Mouse (Mus musculus) hindbrain, embryonic 14.5 days (tissue): Measurements from ENCODE around the gene Nck1. TPM values are rescaled to one million over a fixed set of nuclear protein-coding genes. Genes with fewer than 3 reads are reported as not detected.
A peak's percentile ranks its signal among the peaks of the same experiment; 100 is the strongest.

Experiments
- ATAC-seq: fragments of 200-750 bp; cut with Nextera tagmentation; 2 replicates; pipeline ENCODE4 v1.8.0; 2017; ENCODE audit warnings: moderate number of reproducible peaks, mild to moderate bottlenecking, moderate TSS enrichment, moderate library complexity; ENCODE audit not compliant: low FRiP score
- DNase-seq: peaks from one replicate; pipeline ENCODE4 v3.0.0-alpha.2; 2015; ENCODE audit warnings: low spot score
- H3K27ac ChIP-seq: fragments of 300-500 bp; sonication (generic); 2 replicates; pipeline ENCODE4 v1.5.1; 2014; ENCODE audit warnings: mild to moderate bottlenecking, moderate library complexity
- H3K27me3 ChIP-seq: fragments of 300-500 bp; sonication (generic); 2 replicates; pipeline ENCODE4 v1.6.1; 2014; ENCODE audit warnings: mild to moderate bottlenecking, low read length, mixed read lengths; ENCODE audit not compliant: control insufficient read depth, insufficient read depth
- H3K36me3 ChIP-seq: fragments of 300-500 bp; sonication (generic); replicated peaks from 2 replicates; pipeline ENCODE4 v1.6.1; 2014; ENCODE audit not compliant: control insufficient read depth, insufficient read depth
- H3K4me1 ChIP-seq: fragments of 300-500 bp; sonication (generic); replicated peaks from 2 replicates; pipeline ENCODE4 v1.6.1; 2014; ENCODE audit warnings: antibody characterized with exemption, low read length, mixed read lengths; ENCODE audit not compliant: control insufficient read depth, insufficient read depth
- H3K4me2 ChIP-seq: fragments of 300-500 bp; sonication (generic); replicated peaks from 2 replicates; pipeline ENCODE4 v1.6.1; 2014; ENCODE audit warnings: mild to moderate bottlenecking, moderate library complexity
- H3K4me3 ChIP-seq: fragments of 300-500 bp; sonication (generic); replicated peaks from 2 replicates; pipeline ENCODE4 v1.5.1; 2014; ENCODE audit warnings: mild to moderate bottlenecking, low read length
- H3K9ac ChIP-seq: fragments of 300-500 bp; sonication (generic); 2 replicates; pipeline ENCODE4 v1.6.1; 2014
- H3K9me3 ChIP-seq: fragments of 300-500 bp; sonication (generic); 2 replicates; pipeline ENCODE4 v1.6.1; 2016; ENCODE audit warnings: low read length; ENCODE audit not compliant: control insufficient read depth
- WGBS: fragments of 180-500 bp; shearing (Covaris S2); extraction: QIAGEN DNeasy Blood & Tissue Kit; methylation state at CpG from one replicate; pipeline ENCODE4 v1.1.7; 2014; 5-methylcytosine and 5-hydroxymethylcytosine counted together
- polyA plus RNA-seq: library from polyadenylated mRNA; unstranded; fragments of >200 nt; fragmentation: Nextera tagmentation; extraction: Ambion mirVana; gene quantifications from 2 replicates; pipeline ENCODE4 v1.2.1, GENCODE M21; 2014

The Nck1 gene
- 59.6 and 66.2 TPM in 2 replicates for polyA plus RNA-seq

GRCm38 (mm10) chr9:100545715-100546593, at the start of gene Nck1:
Gene Nck1 (minus strand): TSS chr9:100546134.
- Histone ChIP-seq H3K4me3 (peak within 1 kb of the TSS; percentile 98), H3K9me3 (peaks cover 9% of the 10 kb centered on the region), H3K9ac (peak within 1 kb of the TSS; percentile 93), H3K27ac (peak within 1 kb of the TSS; percentile 95), H3K27me3 (no peaks in the 10 kb centered on the region), H3K36me3 (no peaks in the 10 kb centered on the region), H3K4me1 (peaks cover 26% of the 10 kb centered on the region), H3K4me2 (peak within 1 kb of the TSS; percentile 74)
- peak; percentile 100 for ATAC-seq
- peak; percentile 98 for DNase-seq
- WGBS, result under 1% methylated on average over 92 of the region's 93 CpGs

DNA sequence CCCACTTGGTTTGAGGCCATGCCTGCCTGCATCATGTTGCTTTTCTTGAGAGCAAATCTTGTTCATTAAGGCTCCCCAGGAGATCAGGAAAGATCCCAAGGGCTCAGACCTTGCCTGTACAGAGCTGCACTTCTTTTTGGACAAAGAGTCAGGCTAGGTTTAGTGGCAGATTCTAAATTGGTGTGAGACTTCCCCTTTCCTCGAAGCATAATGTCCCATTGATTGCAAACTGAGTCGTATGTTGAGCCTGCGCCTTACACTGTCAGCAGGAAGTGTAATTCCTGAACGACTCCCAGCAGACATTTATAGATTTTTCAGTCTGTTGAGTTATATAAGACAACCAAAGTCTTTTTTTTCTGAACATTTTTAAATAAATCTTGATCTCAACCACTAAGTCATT, 44.5 kb upstream of the Nck1 start:
- H3K27me3 ChIP-seq, result no peaks in the 10 kb centered on the region
- WGBS, result 78% methylated on average over 4 of the region's 4 CpGs
- no peaks in the 10 kb centered on the region for H3K9me3 ChIP-seq
- H3K36me3 ChIP-seq, result no peaks in the 10 kb centered on the region
- no peak overlapping the region for H3K9ac ChIP-seq
- H3K4me1 ChIP-seq, result no peaks in the 10 kb centered on the region
- no peak overlapping the region for H3K4me3 ChIP-seq
- DNase-seq, result no peak
- no peak for ATAC-seq
- no peak overlapping the region for H3K4me2 ChIP-seq
- no peak overlapping the region for H3K27ac ChIP-seq

GRCm38 (mm10) chr9:100584031-100584430, 38.1 kb upstream of the Nck1 start:
- ATAC-seq (no peak), DNase-seq (no peak)
- Histone ChIP-seq H3K36me3 (no peaks in the 10 kb centered on the region), H3K4me2 (no peak overlapping the region), H3K27me3 (no peaks in the 10 kb centered on the region), H3K4me3 (no peak overlapping the region), H3K4me1 (peaks cover 13% of the 10 kb centered on the region), H3K27ac (no peak overlapping the region), H3K9me3 (no peaks in the 10 kb centered on the region), H3K9ac (no peak overlapping the region)
- 92% methylated on average over 4 of the region's 4 CpGs for WGBS

- Histone ChIP-seq H3K27ac (no peak overlapping the region), H3K4me1 (peaks cover 13% of the 10 kb centered on the region), H3K27me3 (no peaks in the 10 kb centered on the region), H3K9me3 (no peaks in the 10 kb centered on the region), H3K36me3 (no peaks in the 10 kb centered on the region), H3K4me3 (no peak overlapping the region), H3K9ac (no peak overlapping the region), H3K4me2 (no peak overlapping the region)
- DNase-seq, result no peak
- WGBS, result 62% methylated on average over 13 of the region's 13 CpGs
- ATAC-seq, result no peak
Measured at GRCm38 (mm10) chr9:100582883-100583575, 37.1 kb upstream of the Nck1 start.

DNA sequence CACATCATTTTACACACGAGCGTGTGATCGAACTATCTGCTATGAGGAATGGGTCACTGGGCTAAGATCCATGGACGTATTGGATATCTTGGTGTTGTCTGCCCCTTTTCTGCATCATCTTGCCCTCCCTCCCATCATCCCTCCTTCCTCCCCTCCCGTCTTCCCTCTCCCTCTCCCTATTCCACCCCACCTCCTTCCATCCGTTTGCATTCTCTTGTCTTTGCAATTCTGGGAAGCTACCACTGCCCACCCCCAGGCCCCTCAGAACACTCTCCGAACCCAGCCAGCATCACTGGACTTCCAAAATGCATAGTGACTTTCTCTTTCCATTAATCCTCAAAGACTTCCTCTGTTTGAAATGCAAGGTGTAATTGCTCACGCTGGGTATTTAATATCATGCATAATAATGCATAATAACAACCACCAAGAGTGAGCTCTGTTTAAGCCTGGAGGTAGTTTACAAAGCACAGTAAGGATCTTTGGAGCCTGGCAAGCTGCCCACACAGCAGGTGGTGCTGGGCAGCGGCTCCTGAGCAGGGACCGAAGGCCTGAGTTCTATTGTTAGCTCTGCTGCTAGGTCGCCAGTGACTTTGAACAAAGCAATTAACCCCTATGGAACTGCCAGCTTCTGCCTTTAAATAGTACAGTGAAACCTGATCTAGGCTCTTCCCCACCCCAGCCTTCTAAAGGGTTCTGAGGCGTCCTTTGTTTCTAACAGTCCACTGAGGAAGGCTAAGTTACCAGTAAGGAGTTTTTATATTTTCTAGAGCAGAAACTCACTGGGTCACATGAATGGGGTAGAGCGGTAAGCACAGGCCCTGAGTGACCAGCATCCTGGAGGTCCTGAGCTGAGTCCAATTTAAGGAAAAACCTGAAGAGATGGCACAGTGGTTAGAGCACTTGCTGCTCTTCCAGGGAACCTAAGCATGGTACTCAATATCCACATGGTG, 35.9 kb upstream of the Nck1 start:
- H3K9ac ChIP-seq, result no peak overlapping the region
- ATAC-seq (peak; percentile 46; the same call in 1 of the 2 replicates), DNase-seq (peak; percentile 55)
- no peaks in the 10 kb centered on the region for H3K27me3 ChIP-seq
- no peak overlapping the region for H3K4me3 ChIP-seq
- H3K9me3 ChIP-seq, result no peaks in the 10 kb centered on the region
- H3K27ac ChIP-seq, result peak overlapping the region; percentile 33
- H3K36me3 ChIP-seq, result no peaks in the 10 kb centered on the region
- no peak overlapping the region for H3K4me2 ChIP-seq
- peaks cover 13% of the 10 kb centered on the region for H3K4me1 ChIP-seq
- 25% methylated on average over 13 of the region's 13 CpGs for WGBS

GRCm38 (mm10) chr9:100580196-100580740, 34.3 kb upstream of the Nck1 start:
- Histone ChIP-seq H3K27me3 (no peaks in the 10 kb centered on the region), H3K4me1 (peaks cover 13% of the 10 kb centered on the region), H3K36me3 (no peaks in the 10 kb centered on the region), H3K27ac (no peak overlapping the region), H3K9me3 (no peaks in the 10 kb centered on the region), H3K4me2 (no peak overlapping the region), H3K9ac (no peak overlapping the region), H3K4me3 (no peak overlapping the region)
- ATAC-seq, result no peak
- WGBS, result 46% methylated on average over 20 of the region's 20 CpGs
- no peak for DNase-seq

- WGBS, result 50% methylated on average over 5 of the region's 5 CpGs
- DNase-seq (no peak), ATAC-seq (no peak)
Measured at GRCm38 (mm10) chr9:100573942-100574341, 28.0 kb upstream of the Nck1 start.

GRCm38 (mm10) chr9:100573300-100573699, 27.4 kb upstream of the Nck1 start:
- no peaks in the 10 kb centered on the region for H3K9me3 ChIP-seq
- WGBS, result 71% methylated on average over 2 of the region's 2 CpGs
- no peak overlapping the region for H3K27ac ChIP-seq
- H3K4me2 ChIP-seq, result no peak overlapping the region
- no peak overlapping the region for H3K4me3 ChIP-seq
- ATAC-seq (no peak), DNase-seq (no peak)
- no peaks in the 10 kb centered on the region for H3K36me3 ChIP-seq
- H3K9ac ChIP-seq, result no peak overlapping the region
- no peaks in the 10 kb centered on the region for H3K27me3 ChIP-seq
- peaks cover 11% of the 10 kb centered on the region for H3K4me1 ChIP-seq

More at GRCm38 (mm10) chr9:100573942-100574341, 28.0 kb upstream of the Nck1 start:
- no peak overlapping the region for H3K4me3 ChIP-seq
- H3K9ac ChIP-seq, result no peak overlapping the region
- no peak overlapping the region for H3K4me2 ChIP-seq
- H3K4me1 ChIP-seq, result peaks cover 11% of the 10 kb centered on the region
- H3K9me3 ChIP-seq, result no peaks in the 10 kb centered on the region
- no peaks in the 10 kb centered on the region for H3K27me3 ChIP-seq
- H3K36me3 ChIP-seq, result no peaks in the 10 kb centered on the region
- H3K27ac ChIP-seq, result no peak overlapping the region
